Mouse (Mus musculus): ENCODE results near the gene Grk2. TPM values are rescaled to one million over a fixed set of nuclear protein-coding genes. Genes with fewer than 3 reads are reported as not detected.

Grk2 gene
- total RNA-seq (2014; rRNA removed) (152 and 257 TPM in 2 replicates), polyA plus RNA-seq (2015; fragmentation: Nextera tagmentation; extraction: Ambion mirVana) (27.0 and 29.6 TPM in 2 replicates)

GRCm38 (mm10) chr19:4306190-4306577 is at the start of gene Grk2:
Gene Grk2 (minus strand): TSS chr19:4306222.
- Histone ChIP-seq H3K36me3 (ENCODE audit: insufficient read depth, low read length) (no peaks in the 10 kb centered on the region), H3K27ac (ENCODE audit: low read depth, low read length) (peak within 1 kb of the TSS; percentile 88), H3K4me3 (ENCODE audit: low read depth, low read length) (peak within 1 kb of the TSS; percentile 89), H3K27me3 (ENCODE audit: insufficient read depth, low read length) (no peaks in the 10 kb centered on the region), H3K4me2 (ENCODE audit: low read depth, low read length, poor library complexity, severe bottlenecking) (peak within 1 kb of the TSS; percentile 92), H3K4me1 (ENCODE audit: insufficient read depth, low read length) (peaks cover 44% of the 10 kb centered on the region), H3K9me3 (ENCODE audit: low read length) (no peaks in the 10 kb centered on the region), H3K9ac (replicated peaks; ENCODE audit: low read length, poor library complexity, severe bottlenecking) (peak within 1 kb of the TSS; percentile 99)
- peak; percentile 73 for ATAC-seq (ENCODE audit: low FRiP score)
- TF ChIP-seq CTCF (IDR thresholded peaks at IDR 0.05): peak; percentile 71
- WGBS: 4% methylated on average over 19 of the region's 46 CpGs
- peak; percentile 61 for DNase-seq (ENCODE audit: low spot score)

GRCm38 (mm10) chr19:4349455-4349854 is 43.4 kb upstream of the Grk2 start:
- H3K4me3 ChIP-seq (ENCODE audit: low read depth, low read length): no peak overlapping the region
- H3K27me3 ChIP-seq (ENCODE audit: insufficient read depth, low read length): no peaks in the 10 kb centered on the region
- TF ChIP-seq CTCF (IDR thresholded peaks at IDR 0.05): no peak
- no peaks in the 10 kb centered on the region for H3K4me1 ChIP-seq (ENCODE audit: insufficient read depth, low read length)
- peaks cover 10% of the 10 kb centered on the region for H3K36me3 ChIP-seq (ENCODE audit: insufficient read depth, low read length)
- WGBS: 92% methylated on average over 2 of the region's 2 CpGs
- no peaks in the 10 kb centered on the region for H3K9me3 ChIP-seq (ENCODE audit: low read length)
- H3K9ac ChIP-seq (replicated peaks; ENCODE audit: low read length, poor library complexity, severe bottlenecking): no peak overlapping the region
- H3K4me2 ChIP-seq (ENCODE audit: low read depth, low read length, poor library complexity, severe bottlenecking): no peak overlapping the region
- no peak overlapping the region for H3K27ac ChIP-seq (ENCODE audit: low read depth, low read length)
- ATAC-seq (ENCODE audit: low FRiP score): no peak
- no peak for DNase-seq (ENCODE audit: low spot score)

GRCm38 (mm10) chr19:4346479-4346878 is 40.5 kb upstream of the Grk2 start:
- H3K9me3 ChIP-seq (ENCODE audit: low read length): no peaks in the 10 kb centered on the region
- no peak overlapping the region for H3K4me3 ChIP-seq (ENCODE audit: low read depth, low read length)
- TF ChIP-seq CTCF (IDR thresholded peaks at IDR 0.05): no peak
- WGBS: 93% methylated on average over 1 of the region's 1 CpGs
- H3K27ac ChIP-seq (ENCODE audit: low read depth, low read length): no peak overlapping the region
- DNase-seq (ENCODE audit: low spot score): no peak
- no peak for ATAC-seq (ENCODE audit: low FRiP score)
- no peaks in the 10 kb centered on the region for H3K27me3 ChIP-seq (ENCODE audit: insufficient read depth, low read length)
- H3K9ac ChIP-seq (replicated peaks; ENCODE audit: low read length, poor library complexity, severe bottlenecking): no peak overlapping the region
- H3K4me2 ChIP-seq (ENCODE audit: low read depth, low read length, poor library complexity, severe bottlenecking): no peak overlapping the region
- H3K4me1 ChIP-seq (ENCODE audit: insufficient read depth, low read length): no peaks in the 10 kb centered on the region
- peaks cover 16% of the 10 kb centered on the region for H3K36me3 ChIP-seq (ENCODE audit: insufficient read depth, low read length)

- H3K36me3 ChIP-seq (ENCODE audit: insufficient read depth, low read length): peaks cover 21% of the 10 kb centered on the region
- ATAC-seq (ENCODE audit: low FRiP score): no peak
- H3K4me2 ChIP-seq (ENCODE audit: low read depth, low read length, poor library complexity, severe bottlenecking): no peak overlapping the region
- no peak overlapping the region for H3K4me3 ChIP-seq (ENCODE audit: low read depth, low read length)
- DNase-seq (ENCODE audit: low spot score): peak; percentile 77
- no peak overlapping the region; the same call in 1 of the 2 replicates for H3K27ac ChIP-seq (ENCODE audit: low read depth, low read length)
- peak; percentile 81 for TF ChIP-seq CTCF (IDR thresholded peaks at IDR 0.05)
- H3K9ac ChIP-seq (replicated peaks; ENCODE audit: low read length, poor library complexity, severe bottlenecking): no peak overlapping the region
- H3K27me3 ChIP-seq (ENCODE audit: insufficient read depth, low read length): no peaks in the 10 kb centered on the region
- peaks cover 7% of the 10 kb centered on the region; the same call in 1 of the 2 replicates for H3K4me1 ChIP-seq (ENCODE audit: insufficient read depth, low read length)
- H3K9me3 ChIP-seq (ENCODE audit: low read length): no peaks in the 10 kb centered on the region
- WGBS: 27% methylated on average over 2 of the region's 2 CpGs
Observed at GRCm38 (mm10) chr19:4338162-4338561, 32.1 kb upstream of the Grk2 start.

GRCm38 (mm10) chr19:4333791-4334190 is 27.8 kb upstream of the Grk2 start:
- Histone ChIP-seq H3K36me3 (ENCODE audit: insufficient read depth, low read length) (peaks cover 6% of the 10 kb centered on the region), H3K27ac (ENCODE audit: low read depth, low read length) (peak overlapping the region; percentile 73), H3K27me3 (ENCODE audit: insufficient read depth, low read length) (no peaks in the 10 kb centered on the region), H3K4me3 (ENCODE audit: low read depth, low read length) (peak overlapping the region; percentile 49), H3K4me1 (ENCODE audit: insufficient read depth, low read length) (peaks cover 17% of the 10 kb centered on the region), H3K4me2 (ENCODE audit: low read depth, low read length, poor library complexity, severe bottlenecking) (peak overlapping the region; percentile 87), H3K9me3 (ENCODE audit: low read length) (no peaks in the 10 kb centered on the region), H3K9ac (replicated peaks; ENCODE audit: low read length, poor library complexity, severe bottlenecking) (peak overlapping the region; percentile 63)
- DNase-seq (ENCODE audit: low spot score): peak; percentile 97
- TF ChIP-seq CTCF (IDR thresholded peaks at IDR 0.05): peak; percentile 47
- WGBS: 0% methylated on average over 16 of the region's 16 CpGs
- peak; percentile 97 for ATAC-seq (ENCODE audit: low FRiP score)

- H3K4me2 ChIP-seq (ENCODE audit: low read depth, low read length, poor library complexity, severe bottlenecking): peak overlapping the region; percentile 87
- H3K9ac ChIP-seq (replicated peaks; ENCODE audit: low read length, poor library complexity, severe bottlenecking): peak overlapping the region; percentile 63
- H3K27me3 ChIP-seq (ENCODE audit: insufficient read depth, low read length): no peaks in the 10 kb centered on the region
- peak overlapping the region; percentile 49 for H3K4me3 ChIP-seq (ENCODE audit: low read depth, low read length)
- peaks cover 17% of the 10 kb centered on the region for H3K4me1 ChIP-seq (ENCODE audit: insufficient read depth, low read length)
- no peak for TF ChIP-seq CTCF (IDR thresholded peaks at IDR 0.05)
- 0 out of 2 replicates have a peak, but pooled peaks have one; percentile 47 for ATAC-seq (ENCODE audit: low FRiP score)
- H3K27ac ChIP-seq (ENCODE audit: low read depth, low read length): peak overlapping the region; percentile 73
- no peaks in the 10 kb centered on the region for H3K9me3 ChIP-seq (ENCODE audit: low read length)
- DNase-seq (ENCODE audit: low spot score): no peak
- under 1% methylated on average over 13 of the region's 13 CpGs for WGBS
- peaks cover 7% of the 10 kb centered on the region for H3K36me3 ChIP-seq (ENCODE audit: insufficient read depth, low read length)
Observed at GRCm38 (mm10) chr19:4333100-4333775, 27.2 kb upstream of the Grk2 start.
